Mouse (Mus musculus) MEL (cell line): Measurements from ENCODE around the gene Marcks.

Experiments used
- CTCF ChIP-seq, 3 experiments: IDR thresholded peaks in 2 of 3; conservative IDR thresholded peaks in 1 of 3; 2 replicates each; pipeline ENCODE4 v1.5.1; 2011 to 2012; ENCODE audit warnings: low read length in 3 of 3, low read depth in 2 of 3, mild to moderate bottlenecking in 2 of 3, improper control_type of control experiment in 1 of 3, inconsistent platforms in 1 of 3, mixed read lengths in 1 of 3, moderate library complexity in 1 of 3; ENCODE audit not compliant: control insufficient read depth in 1 of 3, insufficient read depth in 1 of 3, poor library complexity in 1 of 3, severe bottlenecking in 1 of 3
- NRF1 ChIP-seq: IDR thresholded peaks from 2 replicates; pipeline ENCODE4 v1.6.1; 2014; ENCODE audit warnings: low read depth, mild to moderate bottlenecking, inconsistent platforms, low read length, improper control_type of control experiment, moderate library complexity; ENCODE audit not compliant: poor library complexity, insufficient read depth, severe bottlenecking
- USF1 ChIP-seq: IDR thresholded peaks from 2 replicates; pipeline ENCODE4 v1.6.1; 2014; ENCODE audit warnings: low read depth, mild to moderate bottlenecking, inconsistent platforms, low read length, improper control_type of control experiment, moderate library complexity

- TF ChIP-seq CTCF (IDR thresholded peaks at IDR 0.05 in 2 of 3, conservative IDR thresholded peaks at IDR 0.05 in 1 of 3; ENCODE audit: control insufficient read depth in 1 of 3, insufficient read depth in 1 of 3, low read depth in 2 of 3, low read length in 3 of 3, poor library complexity in 1 of 3, severe bottlenecking in 1 of 3) (no peak), NRF1 (no peak), USF1 (no peak)
These were observed 32.2 kb upstream of the Marcks start for GRCm38 (mm10) chr10:37170878-37171277.
